Mouse (Mus musculus): ENCODE results near the gene Sun1.

- TF ChIP-seq CTCF (IDR thresholded peaks at IDR 0.05), result no peak
- no peak for TF ChIP-seq EP300 (IDR thresholded peaks at IDR 0.05)
Measured at GRCm38 (mm10) chr5:139285383-139286067, 85.1 kb downstream of the Sun1 start.
